Mouse (Mus musculus) lung, postnatal 4 days (tissue): ENCODE data around the gene Tnfrsf25.

Experiments used
- DNase-seq, 2 experiments: peaks; one replicate each; pipeline ENCODE4 v3.0.0; 2021

Gene Tnfrsf25

DNA sequence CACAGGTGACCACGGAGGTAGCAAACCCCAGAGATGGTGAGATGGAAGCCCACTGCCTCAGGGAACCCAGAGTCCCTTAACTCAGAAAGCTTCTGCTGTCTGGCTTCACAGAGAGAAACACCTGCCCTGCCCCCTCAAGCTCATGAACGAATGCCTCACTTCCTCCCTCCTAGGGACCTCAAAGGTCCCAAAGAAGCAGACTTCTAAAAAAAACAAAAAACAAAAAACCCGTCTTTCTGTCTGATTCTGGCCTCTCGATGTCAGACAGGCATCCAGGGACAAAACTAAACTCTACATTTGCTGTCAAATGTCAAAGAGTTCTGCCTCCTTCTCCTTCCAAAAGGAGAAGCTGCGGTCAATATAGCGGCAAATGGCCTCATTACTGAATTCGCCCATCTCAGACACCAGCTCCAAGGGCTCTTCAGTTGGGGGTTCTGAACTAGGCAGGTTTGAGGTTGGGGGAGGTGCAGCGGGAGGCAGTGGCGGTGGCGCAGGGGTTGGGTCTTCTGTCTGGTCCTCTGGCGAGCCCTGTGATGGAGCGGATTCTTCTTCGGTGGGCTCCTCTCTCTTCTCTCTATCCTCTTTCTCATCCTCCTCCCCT lies 8.7 kb downstream of the Tnfrsf25 start:
- DNase-seq, result no peak

- DNase-seq, result peak; percentile 48 to 69
Measured at GRCm38 (mm10) chr4:152125161-152126025, 9.7 kb downstream of the Tnfrsf25 start.

GRCm38 (mm10) chr4:152126026-152126920 lies 10.5 kb downstream of the Tnfrsf25 start:
- no peak for DNase-seq

DNA sequence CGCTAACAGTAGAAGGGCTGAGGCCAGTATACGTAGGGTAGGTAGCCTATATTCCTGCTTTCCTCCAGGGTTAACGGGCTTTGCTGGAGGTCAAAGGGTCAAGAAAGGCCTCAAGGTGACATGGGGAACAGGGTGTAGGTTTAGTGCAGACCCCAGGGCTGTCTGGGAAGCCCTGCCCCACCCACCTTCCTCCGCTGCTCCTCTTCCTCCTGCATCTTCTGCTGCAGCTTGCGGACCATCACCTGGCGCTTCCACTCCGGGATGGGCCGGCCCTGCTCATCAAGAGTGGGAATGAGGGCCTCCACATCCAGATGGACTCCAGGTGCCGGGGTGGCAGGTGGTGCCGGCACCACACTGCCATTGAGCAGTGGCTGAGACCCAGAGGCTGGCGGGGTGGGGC lies 12.2 kb downstream of the Tnfrsf25 start:
- DNase-seq, result no peak

GRCm38 (mm10) chr4:152128784-152129183 lies 13.1 kb downstream of the Tnfrsf25 start:
- DNase-seq, result no peak

GRCm38 (mm10) chr4:152129395-152129930 lies 13.7 kb downstream of the Tnfrsf25 start:
- DNase-seq, result no peak

GRCm38 (mm10) chr4:152130771-152131653 lies 15.3 kb downstream of the Tnfrsf25 start:
- DNase-seq, result peak; percentile 74 to 78

DNA sequence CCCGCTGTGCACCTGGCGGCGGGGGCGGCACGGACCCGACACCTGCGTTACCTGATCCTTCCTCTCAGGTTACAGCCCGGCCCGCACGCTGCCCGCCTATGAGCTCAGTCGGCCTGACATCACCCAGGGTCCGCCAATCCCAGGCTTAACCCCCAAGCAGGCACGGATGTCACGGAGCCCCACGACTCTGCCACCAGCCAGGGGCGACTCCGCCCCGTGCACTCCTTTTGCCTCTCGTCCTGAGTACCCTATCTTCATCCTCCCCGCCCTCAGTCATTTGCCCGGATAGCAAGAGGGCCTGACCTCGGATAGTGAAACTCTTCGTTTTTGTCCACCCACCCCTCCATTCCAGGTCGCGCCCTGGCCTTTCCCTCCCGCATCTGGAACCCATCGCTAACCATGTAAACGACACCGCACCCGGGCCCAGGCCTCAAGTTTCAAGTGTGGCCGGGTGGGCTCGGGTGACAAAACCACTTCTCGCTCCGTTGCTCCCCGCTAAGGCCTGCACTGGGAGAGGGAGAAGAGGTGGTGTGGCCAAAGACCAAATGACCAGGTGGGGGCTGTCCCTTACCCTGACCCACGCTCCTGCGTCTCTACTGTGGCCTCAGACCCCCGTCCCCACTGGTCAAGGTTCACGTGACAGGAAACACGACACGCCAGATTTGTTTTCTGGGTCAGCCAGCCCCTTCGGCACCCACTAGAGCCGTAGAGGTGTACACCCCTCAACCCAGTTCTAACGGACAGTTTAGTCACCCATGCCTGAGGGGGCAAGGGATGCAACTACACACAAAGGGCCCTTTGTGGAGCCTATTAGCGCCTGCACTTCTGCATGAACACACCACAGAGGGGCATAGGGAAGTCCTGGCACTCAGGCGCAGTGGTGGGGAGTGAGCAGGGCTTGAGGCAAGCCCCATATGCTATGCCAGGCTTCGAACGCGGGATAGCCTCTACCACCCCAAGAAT lies 16.4 kb downstream of the Tnfrsf25 start:
- DNase-seq, result peak in 1 of 2 experiments; percentile 43

DNA sequence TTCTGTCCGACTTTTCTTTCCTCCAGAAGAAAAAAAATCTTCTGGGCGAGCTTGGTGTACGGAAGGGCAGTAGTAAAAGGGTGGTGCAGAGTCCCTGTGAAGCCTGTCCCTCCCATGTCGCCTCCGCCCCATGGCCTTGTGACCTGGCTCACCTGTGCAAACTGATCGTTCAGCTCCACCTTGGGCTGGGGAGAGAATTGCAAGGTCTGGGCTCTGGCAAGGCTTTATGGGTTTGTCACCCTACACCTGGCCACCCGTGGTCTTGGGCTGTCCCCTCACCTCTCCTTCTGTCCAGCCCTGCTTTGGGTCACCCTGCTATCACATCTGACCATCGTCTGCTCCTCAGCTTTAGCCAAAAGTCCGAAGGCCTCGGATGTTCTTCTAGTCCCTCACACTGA lies 17.0 kb downstream of the Tnfrsf25 start:
- no peak for DNase-seq

- no peak for DNase-seq
Measured at GRCm38 (mm10) chr4:152133213-152133612, 17.5 kb downstream of the Tnfrsf25 start.

GRCm38 (mm10) chr4:152134507-152134906 lies 18.8 kb downstream of the Tnfrsf25 start:
- DNase-seq, result peak; percentile 66 to 74

DNA sequence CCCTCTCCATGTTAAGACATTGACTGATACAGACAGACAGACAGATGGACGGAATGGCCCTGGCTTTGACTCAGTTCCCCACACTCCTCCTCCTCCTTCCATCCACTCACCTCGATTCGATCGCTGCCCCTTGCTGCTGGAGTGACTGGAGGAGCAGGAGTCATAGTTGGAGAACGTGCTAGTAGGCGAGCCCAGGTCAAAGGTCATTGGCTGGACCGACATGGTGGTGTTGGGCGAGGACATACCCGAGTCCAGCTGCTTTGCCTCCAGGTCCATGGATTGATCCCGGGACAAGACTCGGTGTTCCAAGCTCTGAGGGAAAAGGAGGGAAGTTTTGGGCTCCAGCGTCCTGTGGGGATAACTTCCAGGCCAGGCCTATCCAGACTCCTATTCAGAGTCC lies 19.6 kb downstream of the Tnfrsf25 start:
- no peak for DNase-seq

- no peak for DNase-seq
Measured at GRCm38 (mm10) chr4:152136112-152136875, 20.6 kb downstream of the Tnfrsf25 start.

DNA sequence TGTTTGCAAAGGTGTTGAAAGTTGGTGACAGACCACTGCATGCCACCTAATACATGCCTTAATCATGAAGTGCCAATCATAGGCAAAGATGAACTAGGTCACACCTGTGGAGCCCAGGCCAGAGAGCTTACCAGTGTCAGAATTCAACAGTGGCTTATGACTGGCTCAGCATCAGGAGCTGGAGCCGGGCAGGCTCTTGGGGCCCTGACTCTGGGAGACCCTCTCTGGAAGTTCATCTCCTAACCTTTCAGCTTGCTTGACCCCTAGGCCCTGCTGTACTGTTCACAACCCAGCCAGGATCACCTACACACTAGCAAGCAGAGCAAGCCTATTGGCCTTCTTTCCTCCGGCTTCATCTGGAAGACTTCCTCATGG lies 21.1 kb downstream of the Tnfrsf25 start:
- no peak for DNase-seq

- peak; percentile 93 to 94 for DNase-seq
Measured at GRCm38 (mm10) chr4:152138497-152139260, 22.9 kb downstream of the Tnfrsf25 start.

DNA sequence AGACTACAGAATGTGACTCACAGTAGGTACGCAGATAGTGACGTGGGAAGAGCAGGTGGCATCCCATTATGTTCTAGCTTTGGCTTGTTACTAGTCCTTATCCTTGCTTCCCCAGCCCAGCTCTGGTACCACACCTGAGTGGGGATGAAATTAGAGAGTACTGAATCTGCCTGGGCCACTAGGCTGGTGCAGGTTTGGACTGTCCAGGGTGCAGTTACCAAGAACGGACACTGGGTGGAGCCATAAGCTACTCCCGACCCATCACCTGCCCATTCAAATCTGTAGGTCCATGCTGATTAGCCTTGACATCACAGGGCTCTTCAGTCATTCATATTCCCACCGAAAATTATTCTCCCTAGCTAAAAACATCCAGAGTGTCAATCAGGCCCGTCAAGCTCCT lies 24.7 kb downstream of the Tnfrsf25 start:
- peak; percentile 53 to 72 for DNase-seq

DNA sequence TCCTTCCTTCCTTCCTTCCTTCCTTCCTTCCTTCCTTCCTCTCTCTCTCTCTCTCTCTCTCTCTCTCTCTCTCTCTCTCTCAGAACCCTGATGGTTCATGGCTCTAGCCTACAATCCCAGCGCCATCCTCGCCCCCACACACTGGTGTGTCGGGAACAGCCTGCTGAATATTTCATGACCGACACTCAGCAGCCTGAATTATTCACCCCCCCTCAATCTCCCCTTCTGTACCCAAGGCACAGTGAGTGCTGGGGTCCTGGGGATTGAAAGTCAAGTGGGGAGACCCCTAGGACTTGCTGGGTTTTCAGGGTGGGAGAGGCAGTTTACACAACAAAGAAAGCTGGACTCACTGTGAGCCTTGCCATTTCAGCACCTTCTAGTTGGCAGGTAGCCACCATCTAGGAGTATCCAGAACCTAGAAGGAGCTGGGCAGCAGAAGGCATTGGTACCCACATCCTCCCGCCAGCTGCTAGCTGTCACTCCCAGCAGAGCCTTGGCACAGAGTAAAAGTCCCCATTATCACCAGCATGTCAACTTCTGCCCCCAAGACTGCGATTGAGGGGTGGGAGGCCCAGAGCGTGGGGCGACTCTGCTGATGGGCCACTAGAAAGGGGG lies 25.9 kb downstream of the Tnfrsf25 start:
- no peak for DNase-seq

DNA sequence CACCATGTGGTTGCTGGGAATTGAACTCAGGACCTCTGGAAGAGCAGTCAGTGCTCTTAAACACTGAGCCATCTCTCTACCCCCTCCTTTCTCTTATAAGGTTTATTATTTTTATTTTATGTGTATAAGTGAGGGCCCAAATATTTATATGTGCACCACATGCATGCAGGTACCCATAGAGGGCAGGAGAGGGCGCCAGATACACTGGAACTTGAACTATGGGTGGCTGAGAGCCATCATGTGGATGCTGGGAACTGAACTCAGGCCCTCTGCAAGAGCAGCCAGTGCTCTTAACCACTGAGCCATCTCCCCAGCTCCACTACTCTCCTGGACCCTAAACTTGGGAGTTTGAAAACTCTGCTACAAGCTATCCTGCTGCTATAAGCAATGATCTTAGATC lies 27.9 kb downstream of the Tnfrsf25 start:
- DNase-seq, result no peak

GRCm38 (mm10) chr4:152145473-152145872 lies 29.7 kb downstream of the Tnfrsf25 start:
- no peak for DNase-seq
